Mouse (Mus musculus) gastrocnemius, postnatal 4 days (tissue): ENCODE measurements around the gene Rfc5. TPM values are rescaled to one million over a fixed set of nuclear protein-coding genes. Genes with fewer than 3 reads are reported as not detected.
"Not testable (repeated sequence)": the region's sequence is repeated elsewhere in the genome, so short reads cannot be mapped to it uniquely, and the experiment has no call there.

Experiments used
- DNase-seq, 2 experiments: peaks; one replicate each; pipeline ENCODE4 v3.0.0; 2021 to 2022; ENCODE audit warnings: low spot score in 2 of 2, mixed read lengths in 2 of 2
- total RNA-seq, 2 experiments: library from RNA; stranded (reverse); gene quantifications; 2 replicates each; pipeline ENCODE4 v1.2.3; 2021

Gene Rfc5
- total RNA-seq, 2 experiments from 2014 or later = 16.7 to 19.9 TPM

DNA sequence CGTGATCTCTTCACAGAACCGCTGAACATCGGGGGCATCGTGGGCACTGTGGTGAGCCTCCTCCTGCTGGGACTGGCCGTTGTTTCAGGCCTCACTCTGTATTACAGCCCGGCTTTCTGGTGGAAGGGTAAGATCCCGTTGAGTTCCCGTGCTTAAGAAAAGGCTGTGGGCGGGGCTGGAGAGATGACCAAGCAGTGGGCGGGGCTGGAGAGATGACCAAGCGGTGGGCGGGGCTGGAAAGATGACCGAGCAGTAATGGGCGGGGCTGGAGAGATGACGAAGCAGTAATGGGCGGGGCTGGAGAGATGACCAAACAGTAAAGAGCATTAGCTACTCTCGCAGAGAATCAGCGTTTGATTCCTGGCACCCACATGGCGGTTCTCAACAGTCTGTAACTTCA, 40.6 kb downstream of the Rfc5 start:
- DNase-seq = peak; percentile 51 to 66

DNA sequence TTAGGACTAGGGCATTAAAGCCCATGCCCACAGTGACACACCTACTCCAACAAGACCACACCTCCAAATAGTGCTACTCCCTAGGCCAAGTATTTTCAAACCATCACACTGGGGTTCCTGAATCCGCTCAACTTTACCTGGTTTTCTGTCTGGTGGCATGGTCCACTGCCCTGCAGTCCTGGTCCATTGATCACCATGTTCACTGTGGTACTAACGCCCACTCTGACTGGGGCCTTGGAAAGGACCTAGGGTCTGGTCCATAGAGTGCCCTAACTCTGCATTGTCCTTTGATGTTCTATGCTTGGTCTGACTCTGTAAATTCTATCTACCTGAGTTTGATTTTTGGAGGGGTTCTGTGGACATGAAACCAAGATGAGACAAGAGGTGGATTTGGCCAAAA, 41.0 kb downstream of the Rfc5 start:
- no peak for DNase-seq

GRCm38 (mm10) chr5:117347011-117347410, 41.8 kb downstream of the Rfc5 start:
- no peak for DNase-seq

DNA sequence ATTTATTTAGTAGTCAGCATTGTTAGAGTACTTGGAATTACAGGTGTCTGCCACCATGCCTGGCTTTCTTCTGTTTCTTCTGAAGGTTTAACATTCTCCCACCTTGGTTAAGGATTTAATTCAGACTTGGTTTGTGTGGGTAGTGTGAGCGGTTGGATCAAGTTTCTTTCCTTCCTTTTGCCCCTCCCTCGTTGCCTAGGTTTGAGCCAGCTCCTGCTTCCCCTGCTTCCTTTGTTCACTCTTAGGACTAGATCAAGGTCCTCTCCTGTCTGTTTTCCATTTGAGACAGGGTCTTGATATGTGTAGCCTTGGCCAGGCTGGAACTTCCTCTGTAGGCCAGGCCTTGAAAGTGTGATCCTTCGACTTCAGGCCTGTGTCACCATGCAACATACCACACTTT, 42.6 kb downstream of the Rfc5 start:
- no peak for DNase-seq

DNA sequence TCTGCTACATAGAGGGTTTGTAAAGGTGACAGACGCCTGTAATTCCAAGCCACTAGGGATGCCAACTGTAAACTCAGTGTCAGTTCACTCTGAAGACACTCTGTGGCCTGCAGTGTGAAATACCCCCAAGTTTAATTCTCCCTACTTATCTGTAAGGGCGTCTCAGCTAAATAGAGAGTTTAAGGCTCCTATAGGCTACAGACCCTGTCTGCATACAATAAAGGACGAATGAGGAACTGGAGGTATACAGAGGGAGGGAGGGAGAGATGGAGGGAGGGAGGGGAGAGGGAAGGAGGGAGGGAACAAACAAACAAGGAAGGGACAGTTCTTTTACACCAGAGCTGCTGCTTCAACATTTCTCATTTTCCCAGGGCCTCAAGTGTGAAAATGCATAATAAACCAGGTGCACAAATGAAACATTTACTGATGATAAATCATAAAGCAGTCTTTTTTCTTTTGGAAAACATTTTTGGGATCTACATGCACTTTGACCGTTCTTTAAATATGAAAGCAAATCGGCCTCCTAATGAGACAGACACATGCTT, 43.3 kb downstream of the Rfc5 start:
- DNase-seq = no peak

- not testable (repeated sequence) for DNase-seq
Measured at GRCm38 (mm10) chr5:117344496-117344895, 44.4 kb downstream of the Rfc5 start.

DNA sequence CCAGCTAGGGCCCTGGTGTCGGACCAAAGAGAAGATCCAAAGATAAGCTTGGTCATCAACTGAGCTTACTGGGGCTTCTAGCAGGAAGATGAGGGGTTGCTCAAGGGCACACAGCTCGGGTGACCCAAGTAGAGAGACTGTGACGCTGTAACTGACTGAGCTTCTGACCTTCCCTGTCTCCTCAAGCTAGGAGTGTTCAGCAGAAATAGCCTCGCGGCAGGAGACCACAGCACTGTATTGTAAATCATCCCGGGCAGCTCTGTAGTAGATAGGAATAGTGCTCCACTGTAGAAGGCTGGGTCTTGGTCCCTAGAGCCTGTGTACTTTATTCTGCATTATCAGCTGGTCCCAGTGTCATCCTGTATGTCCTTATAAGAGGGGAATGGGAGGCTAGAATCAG, 47.0 kb downstream of the Rfc5 start:
- DNase-seq = no peak

DNA sequence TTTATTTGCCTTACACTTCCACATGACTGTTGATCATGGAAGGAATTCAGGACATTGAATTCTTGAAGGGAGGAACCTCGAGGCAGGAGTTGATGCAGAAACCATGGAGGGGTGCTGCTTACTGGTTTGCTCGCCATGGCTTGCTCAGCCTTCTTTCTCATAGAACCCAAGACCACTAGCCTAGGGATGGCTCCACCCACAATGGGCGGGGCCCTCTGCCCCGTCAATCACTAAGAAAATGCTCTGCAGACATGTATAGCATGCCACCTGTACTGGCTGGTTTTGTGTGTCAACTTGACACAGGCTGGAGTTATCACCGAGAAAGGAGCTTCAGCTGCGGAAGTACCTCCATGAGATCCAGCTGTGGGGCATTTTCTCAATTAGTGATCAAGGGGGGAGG, 48.8 kb downstream of the Rfc5 start:
- DNase-seq = no peak

DNA sequence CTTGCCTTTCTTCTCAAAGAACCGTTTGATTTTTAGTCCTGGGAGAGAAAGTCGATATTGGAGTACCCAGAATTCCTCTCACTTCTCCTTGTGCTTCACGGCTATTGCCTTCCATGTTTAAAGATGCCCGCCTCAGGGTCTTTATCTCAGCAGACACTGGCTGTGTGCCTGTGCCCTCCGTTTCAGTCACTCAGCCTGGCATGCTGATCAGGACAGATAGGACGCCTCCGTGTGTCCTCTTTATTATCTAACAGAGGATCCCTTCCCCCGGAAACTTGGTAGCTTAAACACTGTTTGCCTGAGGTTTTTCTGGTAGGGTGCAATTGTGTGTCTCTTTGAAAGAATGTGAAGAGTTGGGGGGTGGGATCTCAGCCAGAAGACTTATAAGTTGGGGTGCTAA, 50.3 kb downstream of the Rfc5 start:
- no peak for DNase-seq

DNA sequence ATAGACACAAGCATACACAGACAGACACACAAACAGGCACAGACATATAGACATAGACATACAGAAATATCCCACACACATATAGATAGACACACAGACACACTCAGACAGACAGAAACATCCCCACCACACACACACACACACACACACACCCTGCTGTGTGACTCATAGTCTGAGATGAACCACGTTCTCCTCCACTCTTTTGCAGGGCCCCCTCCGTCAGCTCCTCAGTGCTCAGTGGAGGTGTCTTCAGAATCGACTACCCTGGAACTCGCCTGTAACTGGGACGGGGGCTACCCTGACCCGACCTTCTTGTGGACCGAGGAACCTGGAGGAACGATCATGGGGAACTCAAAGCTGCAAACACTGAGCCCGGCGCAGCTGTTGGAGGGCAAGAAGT, 50.8 kb downstream of the Rfc5 start:
- no peak for DNase-seq

DNA sequence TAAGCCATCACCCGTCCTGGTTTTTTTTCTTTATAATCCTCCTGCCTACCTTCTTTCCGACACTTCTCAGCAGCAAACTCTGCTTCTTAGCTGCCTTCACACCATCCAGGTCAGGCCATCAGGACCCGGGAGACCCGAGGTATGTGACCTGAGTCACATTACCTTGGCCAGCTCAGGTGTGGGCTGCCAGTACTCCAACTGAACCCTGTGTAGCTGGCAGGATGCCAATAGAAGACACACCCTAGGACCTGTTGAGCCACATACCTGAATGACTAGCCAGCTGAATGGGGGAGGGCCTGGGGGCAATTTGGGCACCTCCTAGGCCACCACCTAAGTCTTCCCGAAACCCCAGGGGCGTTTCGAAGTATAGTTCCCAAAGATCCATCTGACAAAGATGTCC, 58.4 kb downstream of the Rfc5 start:
- no peak for DNase-seq

Other genes starting within 250 kb of the Rfc5 start
- gene Pebp1, start 101.4 kb downstream of the Rfc5 start, total RNA-seq = 100 to 1,000 TPM; 301 to 327 TPM
- gene Vsig10, start 70.0 kb downstream of the Rfc5 start, total RNA-seq = 10 to 100 TPM in 1 of 2 experiments, 1 to 10 TPM in 1; 9.7 to 11.7 TPM
- gene Wsb2, start 31.7 kb downstream of the Rfc5 start, total RNA-seq = 100 to 1,000 TPM in 1 of 2 experiments, 10 to 100 TPM in 1; 95.9 to 107 TPM
- gene Ksr2, start 25.0 kb upstream of the Rfc5 start, total RNA-seq = under 1 TPM; 0.22 to 0.23 TPM